In the genomic region with DNA sequence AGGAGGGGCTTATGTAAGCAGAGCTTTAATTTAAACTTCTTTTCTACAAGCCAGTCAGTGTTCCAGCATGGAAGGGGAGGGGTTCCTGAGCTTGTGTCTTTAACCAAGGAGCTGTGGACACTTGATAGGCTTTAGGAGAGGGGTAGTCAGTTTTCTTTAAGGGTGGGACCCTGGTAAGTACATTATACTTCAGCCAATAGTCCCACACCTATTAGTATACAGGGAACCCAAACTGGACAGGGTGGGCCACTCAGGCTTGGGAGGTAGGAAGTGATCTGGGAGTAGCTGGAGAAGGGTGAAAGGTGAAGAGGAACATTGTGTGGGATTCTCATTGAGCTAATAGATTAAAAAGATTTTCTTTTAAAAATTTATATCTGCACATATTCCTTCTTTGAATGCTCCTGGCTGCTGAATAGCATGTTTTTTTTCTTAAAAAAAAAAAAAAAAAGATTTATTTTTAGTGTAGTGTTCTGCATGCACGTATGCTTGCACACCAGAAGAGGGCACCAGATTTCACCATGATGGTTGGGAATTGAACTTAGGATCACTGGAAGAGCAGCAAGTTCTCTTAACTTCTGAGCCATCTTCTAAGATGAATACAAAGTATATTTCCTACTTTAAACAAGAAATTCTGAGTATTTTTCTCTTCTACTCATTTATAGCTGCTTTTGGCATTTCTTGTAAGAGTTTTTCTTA, we compare ENCODE assay signal across 17 mouse cellular contexts. TPM values are rescaled to one million over a fixed set of nuclear protein-coding genes. Genes with fewer than 3 reads are reported as not detected.
DNase-seq lines count a peak whose midpoint lies in the region; ATAC-seq and TF ChIP-seq lines count a peak whose summit lies in the region.
"Had no signal": no experiment of that assay in that cellular context is flagged by ENCODE, and none has a peak within 500 bp of the region (broad histone marks: within the 10 kb centered on the region; RNA-seq: fewer than 3 reads in every experiment).

No protein-coding gene starts in this region.

- no peak overlapping the region for H3K27ac ChIP-seq in kidney, postnatal 0 days
- no peak overlapping the region for H3K27ac ChIP-seq in midbrain, postnatal 0 days (ENCODE audit: low read depth, low read length)
- H3K27ac ChIP-seq in midbrain, embryonic 14.5 days (replicated peaks; ENCODE audit: low read depth, low read length), result no peak overlapping the region
- H3K27ac ChIP-seq: hindbrain, embryonic 12.5 days; kidney, embryonic 15.5 days had no signal

- WGBS in kidney, postnatal 0 days, result 95% methylated on average over 1 of the region's 1 CpGs
- 100% methylated on average over 1 of the region's 1 CpGs for WGBS in midbrain, postnatal 0 days
- 92% methylated on average over 1 of the region's 1 CpGs for WGBS in midbrain, embryonic 14.5 days

- peak; percentile 28; the same call in 1 of the 2 replicates for TF ChIP-seq CTCF in kidney, postnatal 0 days (IDR thresholded peaks at IDR 0.05; ENCODE audit: low read depth)
- TF ChIP-seq CTCF in midbrain, postnatal 0 days (IDR thresholded peaks at IDR 0.05), result peak; percentile 51

- H3K9me3 ChIP-seq in kidney, postnatal 0 days (replicated peaks; ENCODE audit: low read length), result no peaks in the 10 kb centered on the region
- H3K9me3 ChIP-seq in midbrain, postnatal 0 days (ENCODE audit: low read length), result no peaks in the 10 kb centered on the region
- no peaks in the 10 kb centered on the region for H3K9me3 ChIP-seq in midbrain, embryonic 14.5 days (ENCODE audit: control insufficient read depth, low read length)
- H3K9me3 ChIP-seq: hindbrain, embryonic 12.5 days; kidney, embryonic 15.5 days; megakaryocyte, embryonic 14.5 days had no signal

- H3K4me2 ChIP-seq in kidney, postnatal 0 days (ENCODE audit: low read length), result no peak overlapping the region
- no peak overlapping the region for H3K4me2 ChIP-seq in midbrain, postnatal 0 days (ENCODE audit: low read depth, low read length, poor library complexity, severe bottlenecking)
- H3K4me2 ChIP-seq in midbrain, embryonic 14.5 days (ENCODE audit: low read length), result no peak overlapping the region
- H3K4me2 ChIP-seq: hindbrain, embryonic 12.5 days; kidney, embryonic 15.5 days had no signal

- H3K36me3 ChIP-seq in kidney, postnatal 0 days (ENCODE audit: insufficient read depth, low read length), result no peaks in the 10 kb centered on the region
- no peaks in the 10 kb centered on the region for H3K36me3 ChIP-seq in midbrain, postnatal 0 days (ENCODE audit: insufficient read depth, low read length)
- no peaks in the 10 kb centered on the region for H3K36me3 ChIP-seq in midbrain, embryonic 14.5 days (ENCODE audit: control insufficient read depth, insufficient read depth, low read length)
- H3K36me3 ChIP-seq: hindbrain, embryonic 12.5 days; kidney, embryonic 15.5 days had no signal

- H3K4me1 ChIP-seq in kidney, postnatal 0 days (replicated peaks; ENCODE audit: insufficient read depth, low read length), result no peaks in the 10 kb centered on the region
- no peaks in the 10 kb centered on the region; the same call in 1 of the 2 replicates for H3K4me1 ChIP-seq in midbrain, postnatal 0 days (ENCODE audit: insufficient read depth, low read length)
- H3K4me1 ChIP-seq in midbrain, embryonic 14.5 days (ENCODE audit: control insufficient read depth, insufficient read depth, low read length), result peaks cover 13% of the 10 kb centered on the region

- no peak overlapping the region for H3K9ac ChIP-seq in kidney, postnatal 0 days (ENCODE audit: low read depth, low read length)
- no peak overlapping the region for H3K9ac ChIP-seq in midbrain, postnatal 0 days (replicated peaks; ENCODE audit: low read length, poor library complexity, severe bottlenecking)
- no peak overlapping the region for H3K9ac ChIP-seq in midbrain, embryonic 14.5 days (replicated peaks; ENCODE audit: low read length)
- H3K9ac ChIP-seq: hindbrain, embryonic 12.5 days; kidney, embryonic 15.5 days had no signal

- no peak for DNase-seq in kidney, postnatal 0 days (ENCODE audit: low spot score)
- DNase-seq in kidney, adult 9 months, result no peak
- DNase-seq in midbrain, postnatal 0 days (ENCODE audit: low spot score), result no peak
- no peak for DNase-seq in midbrain, embryonic 14.5 days
- peak; percentile 41 for DNase-seq in brain, adult 2 months (ENCODE audit: low read depth, low spot score)
- DNase-seq in kidney, postnatal 14 days, result no peak
- no peak for DNase-seq in natural killer cell, adult 2 months (ENCODE audit: low spot score in 2 of 2)
- DNase-seq: adrenal gland, postnatal 36 days; cerebellum, adult 9-10 months; gastrocnemius, postnatal 36 days; lung, postnatal 14 days; thymus, postnatal 14 days had no signal

- no peak for ATAC-seq in kidney, postnatal 0 days (replicated peaks; ENCODE audit: low FRiP score, low read depth)
- no peak for ATAC-seq in midbrain, postnatal 0 days (ENCODE audit: low FRiP score)
- no peak for ATAC-seq in midbrain, embryonic 14.5 days (ENCODE audit: low FRiP score, low TSS enrichment)
- ATAC-seq: CD4-positive, CD25-positive, alpha-beta regulatory T cell, adult 4 months; midbrain, embryonic 16.5 days had no signal

- H3K4me3 ChIP-seq in kidney, postnatal 0 days (replicated peaks; ENCODE audit: low read depth, low read length), result no peak overlapping the region
- H3K4me3 ChIP-seq in midbrain, postnatal 0 days (ENCODE audit: low read depth, low read length), result no peak overlapping the region
- no peak overlapping the region for H3K4me3 ChIP-seq in midbrain, embryonic 14.5 days (replicated peaks; ENCODE audit: low read depth, low read length)
- H3K4me3 ChIP-seq: hindbrain, embryonic 12.5 days; kidney, embryonic 15.5 days; megakaryocyte, embryonic 14.5 days had no signal

- H3K27me3 ChIP-seq in kidney, postnatal 0 days (ENCODE audit: insufficient read depth, low read length), result no peaks in the 10 kb centered on the region
- H3K27me3 ChIP-seq in midbrain, postnatal 0 days (ENCODE audit: insufficient read depth, low read length), result no peaks in the 10 kb centered on the region
- no peaks in the 10 kb centered on the region for H3K27me3 ChIP-seq in midbrain, embryonic 14.5 days (ENCODE audit: control insufficient read depth, insufficient read depth, low read length)
- H3K27me3 ChIP-seq: hindbrain, embryonic 12.5 days; kidney, embryonic 15.5 days; megakaryocyte, embryonic 14.5 days had no signal

RNA-seq across cellular contexts. Expression of a gene that starts 21.2 kb away (rescaled TPM):
- polyA plus RNA-seq in kidney, postnatal 0 days (2015; fragmentation: Nextera tagmentation; extraction: Ambion mirVana), result 11.0 and 11.8 TPM in 2 replicates
- total RNA-seq in midbrain, postnatal 0 days (2014; rRNA removed), result 45.6 and 52.9 TPM in 2 replicates
- 10.9 and 15.0 TPM in 2 replicates for polyA plus RNA-seq in midbrain, postnatal 0 days (2015; fragmentation: Nextera tagmentation; extraction: Ambion mirVana)
- 17.9 and 19.0 TPM in 2 replicates for polyA plus RNA-seq in midbrain, embryonic 14.5 days (2014; fragmentation: Nextera tagmentation; extraction: Ambion mirVana)
